Mouse (Mus musculus) cerebellum, postnatal 36 days (tissue): ENCODE measurements around the gene Dnajc1.
A peak's percentile ranks its signal among the peaks of the same experiment; 100 is the strongest.

Experiments used
- DNase-seq, 2 experiments: peaks; one replicate each; pipeline ENCODE4 v3.0.0; 2021 to 2022; ENCODE audit warnings: mixed read lengths in 2 of 2

Gene Dnajc1

DNA sequence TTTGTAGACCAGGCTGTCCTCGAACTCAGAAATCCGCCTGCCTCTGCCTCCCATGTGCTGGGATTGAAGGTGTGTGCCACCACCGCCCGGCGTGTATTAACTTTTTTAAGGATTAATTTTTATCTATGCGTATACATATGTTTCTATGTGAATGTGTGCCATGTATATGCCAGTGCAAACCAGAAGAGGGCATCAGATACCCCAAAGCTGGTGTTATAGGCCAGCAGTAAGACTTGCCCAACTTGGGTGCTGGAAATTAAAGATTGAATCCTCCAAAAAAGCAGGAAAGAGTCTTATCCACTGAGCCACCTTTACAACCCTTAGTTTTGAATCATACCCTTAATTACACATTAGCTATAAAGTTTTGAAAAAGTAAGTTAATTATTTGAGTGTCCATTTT is 107.5 kb downstream of the Dnajc1 start:
- no peak for DNase-seq

DNA sequence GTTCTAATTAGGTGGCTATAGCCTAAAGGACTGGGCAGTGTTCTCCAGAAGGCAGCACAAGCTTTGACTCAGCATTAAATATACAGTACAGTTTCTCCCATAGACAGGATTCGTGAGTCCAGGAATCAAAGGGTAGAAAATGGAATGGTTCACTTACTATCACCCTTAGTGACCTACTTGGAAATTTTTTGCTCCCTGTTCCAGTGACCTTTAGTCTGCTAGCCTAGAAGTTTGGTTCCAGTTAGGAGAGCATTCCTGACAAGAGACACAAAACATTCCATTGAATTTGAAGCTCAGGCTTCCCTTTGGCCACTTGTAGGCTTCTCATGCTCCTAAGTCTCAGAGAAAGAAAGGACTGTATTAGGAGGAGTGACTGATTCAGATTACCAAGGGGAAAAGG is 126.9 kb downstream of the Dnajc1 start:
- DNase-seq = no peak

DNA sequence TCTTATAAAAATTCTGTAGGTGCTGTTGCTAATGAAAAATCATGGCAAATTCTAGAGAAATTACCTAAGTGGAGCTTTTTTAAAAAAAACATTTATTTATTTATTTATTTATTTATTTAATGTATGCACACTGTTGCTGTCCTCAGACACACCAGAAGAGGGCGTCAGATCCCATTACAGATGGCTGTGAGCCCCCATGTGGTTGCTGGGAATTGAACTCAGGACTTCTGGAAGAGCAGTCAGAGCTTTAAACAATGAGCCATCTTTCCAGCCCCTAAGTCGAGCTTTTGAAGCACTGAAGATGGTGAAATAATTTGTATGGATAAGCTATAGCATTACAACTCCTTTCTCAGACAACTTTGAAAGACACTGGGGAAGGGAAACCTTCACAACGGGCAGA is 128.1 kb downstream of the Dnajc1 start:
- peak in 1 of 2 experiments; percentile 7 for DNase-seq

DNA sequence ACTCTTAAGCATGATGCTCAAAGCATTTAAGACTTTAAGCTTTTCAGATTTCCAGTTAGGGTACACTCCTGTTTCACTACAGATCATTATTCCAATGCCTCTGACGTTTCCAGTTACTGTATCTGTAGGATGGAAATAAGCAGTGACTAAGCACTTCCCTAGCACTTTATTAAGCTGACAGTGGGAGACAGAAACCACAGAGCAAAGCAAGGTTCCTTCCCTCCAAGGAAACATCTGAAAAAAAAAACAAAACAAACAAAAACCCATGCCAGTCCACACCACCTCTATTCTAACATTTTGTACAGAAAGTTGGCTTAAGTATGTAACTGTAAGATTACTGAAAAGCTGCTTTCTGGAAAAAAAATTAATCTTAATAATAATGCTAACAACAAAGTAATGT is 130.3 kb downstream of the Dnajc1 start:
- DNase-seq = no peak

DNA sequence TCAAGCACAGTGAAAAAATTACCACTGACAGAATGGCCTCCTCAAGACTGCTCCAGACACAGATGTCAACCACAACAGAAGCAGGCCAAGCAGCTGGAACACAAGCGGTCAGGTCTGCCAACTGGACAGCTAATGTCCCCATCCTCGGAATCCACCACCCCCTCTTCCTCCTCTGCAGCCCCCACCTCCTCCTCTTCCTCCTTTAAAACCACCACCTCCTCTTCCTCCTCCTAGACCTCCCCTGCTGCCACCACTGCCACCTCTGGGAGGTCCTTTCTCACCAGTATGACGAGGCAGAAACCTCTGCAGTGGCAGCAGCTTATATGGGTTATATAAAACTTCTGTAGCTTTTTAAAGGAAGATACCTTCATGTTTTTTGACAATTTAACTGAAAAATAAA is 143.4 kb downstream of the Dnajc1 start:
- DNase-seq = no peak

DNA sequence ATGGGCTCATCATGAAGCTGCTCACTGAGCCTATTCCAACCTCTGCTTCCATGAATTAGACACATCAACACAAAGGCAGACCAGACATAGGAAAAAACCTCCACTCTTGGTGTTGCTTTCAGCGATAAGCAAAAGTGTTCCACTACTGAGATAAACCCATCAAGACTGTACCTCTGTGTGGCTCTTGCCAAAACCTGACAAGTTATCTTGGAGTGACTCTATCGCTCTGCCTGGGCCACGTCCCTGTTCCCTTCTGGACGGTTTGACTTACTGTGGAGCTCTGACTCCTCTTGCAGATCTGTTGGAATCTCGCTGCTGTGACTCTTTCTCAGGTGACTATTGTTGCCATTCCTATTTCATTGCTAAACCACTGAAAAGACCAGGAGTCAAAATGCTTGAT is 157.1 kb downstream of the Dnajc1 start:
- no peak for DNase-seq

DNA sequence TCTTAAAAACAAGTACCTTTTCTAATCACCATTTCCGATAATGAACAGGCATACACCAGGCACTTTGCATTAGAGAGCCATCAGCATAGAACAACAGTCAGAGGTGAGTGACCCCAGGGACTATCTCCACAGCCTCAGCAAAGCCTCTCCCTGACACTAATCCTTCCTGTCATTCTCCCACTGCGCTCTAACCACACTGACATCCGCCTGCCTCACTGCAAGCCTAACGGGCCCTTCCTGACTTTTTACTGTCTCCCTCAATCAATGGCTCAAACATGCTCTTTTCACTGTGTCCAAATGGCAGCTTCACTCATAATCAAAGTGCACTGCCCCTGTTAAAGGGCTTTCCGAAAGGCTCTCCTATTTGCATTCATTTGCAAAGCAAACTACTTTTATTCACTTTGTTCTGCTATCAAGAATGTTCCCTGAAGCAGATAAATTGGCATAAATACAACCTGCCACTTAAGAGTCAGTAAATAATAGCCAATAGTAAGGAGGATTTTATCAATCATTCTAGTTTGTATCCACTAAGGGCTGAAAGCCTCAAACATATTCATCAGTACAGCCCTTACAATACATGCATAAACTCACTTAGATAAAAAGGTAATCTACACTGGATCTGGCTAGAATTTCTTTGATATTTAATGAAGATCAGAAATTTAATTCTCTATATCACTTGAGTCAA is 159.6 kb downstream of the Dnajc1 start:
- no peak for DNase-seq

DNA sequence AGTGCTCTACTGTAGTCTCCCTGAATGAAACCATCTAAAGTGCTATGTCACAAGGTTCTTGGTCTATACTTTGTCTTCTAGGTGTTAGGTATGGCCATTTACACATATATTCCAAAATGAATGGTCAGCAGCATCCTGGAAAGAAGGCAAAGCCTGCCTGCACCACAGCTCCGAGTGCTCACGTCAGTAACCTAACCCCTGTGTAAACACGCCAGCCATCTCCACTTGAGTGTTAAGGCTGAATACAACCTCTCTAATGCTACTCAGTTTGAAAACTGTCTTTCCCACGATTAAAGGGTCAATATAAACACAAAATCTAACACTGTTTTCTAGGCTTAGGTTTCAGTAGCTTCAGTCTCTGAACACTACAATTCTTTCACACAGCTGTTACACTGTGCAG is 161.5 kb downstream of the Dnajc1 start:
- DNase-seq = no peak

DNA sequence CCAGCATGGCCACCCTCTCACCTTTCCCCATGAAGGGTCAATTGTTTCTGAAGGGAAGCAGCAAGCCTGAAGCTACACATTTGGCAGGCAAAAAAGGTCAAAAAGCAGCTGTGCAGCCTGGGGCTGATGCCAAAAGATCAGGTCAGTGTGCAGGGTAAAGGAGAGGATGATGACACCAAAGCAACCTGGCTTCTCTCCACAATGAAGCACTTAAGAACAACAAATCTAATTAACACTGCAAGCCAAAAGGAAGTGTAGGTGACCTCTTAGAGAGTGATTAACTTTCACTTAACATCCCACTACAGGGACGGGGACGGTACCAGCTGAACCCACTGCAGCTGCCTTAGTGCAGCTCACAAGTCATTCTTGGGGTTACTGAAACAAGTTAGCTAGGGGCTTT is 163.4 kb downstream of the Dnajc1 start:
- no peak for DNase-seq

DNA sequence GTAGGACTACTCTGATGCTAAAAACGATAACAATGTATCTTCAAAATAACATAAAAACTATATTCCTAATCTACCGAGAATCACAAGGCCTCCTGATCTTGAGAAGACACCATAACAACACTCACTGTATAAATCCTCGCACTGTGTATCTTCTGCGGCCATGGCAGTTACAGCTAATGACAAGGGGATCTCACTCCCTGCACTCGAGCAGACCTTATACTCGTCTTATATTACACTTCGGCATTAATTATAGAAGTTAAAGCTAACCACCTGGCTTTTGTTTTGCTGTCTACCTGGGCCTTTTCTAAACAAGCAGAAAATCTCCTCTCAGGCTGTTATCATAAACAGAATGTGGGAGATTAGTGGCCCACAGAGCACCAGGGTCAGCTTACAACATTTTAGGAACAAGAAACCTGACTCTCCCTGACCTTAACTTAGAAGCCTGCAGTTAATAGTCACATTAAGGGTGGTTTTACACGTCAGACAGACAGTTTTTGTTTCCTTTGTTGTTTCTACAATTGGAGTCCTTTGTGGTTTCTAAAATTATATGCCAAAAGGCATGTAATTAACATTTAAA is 164.1 kb downstream of the Dnajc1 start:
- DNase-seq = no peak

DNA sequence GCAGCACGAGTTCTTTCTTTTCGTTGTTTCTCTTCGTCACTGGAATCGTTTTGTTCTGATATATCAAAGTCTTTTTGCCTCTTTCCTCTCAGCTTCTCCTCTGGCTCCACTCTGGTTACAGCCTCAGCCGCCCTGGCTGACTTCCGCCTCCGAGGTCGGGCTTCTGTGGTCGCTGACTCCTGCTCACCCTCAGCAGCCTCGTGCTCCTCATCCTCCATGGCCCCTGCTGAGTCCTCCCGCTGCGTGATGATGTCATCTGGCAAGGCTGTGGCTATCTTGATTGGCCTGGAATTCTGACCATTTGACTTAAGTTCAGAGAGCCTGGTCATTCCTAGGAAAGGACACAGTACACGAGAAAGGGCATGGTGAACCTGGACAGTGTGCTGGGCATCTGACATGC is 173.1 kb downstream of the Dnajc1 start:
- peak in 1 of 2 experiments; percentile 29 for DNase-seq

DNA sequence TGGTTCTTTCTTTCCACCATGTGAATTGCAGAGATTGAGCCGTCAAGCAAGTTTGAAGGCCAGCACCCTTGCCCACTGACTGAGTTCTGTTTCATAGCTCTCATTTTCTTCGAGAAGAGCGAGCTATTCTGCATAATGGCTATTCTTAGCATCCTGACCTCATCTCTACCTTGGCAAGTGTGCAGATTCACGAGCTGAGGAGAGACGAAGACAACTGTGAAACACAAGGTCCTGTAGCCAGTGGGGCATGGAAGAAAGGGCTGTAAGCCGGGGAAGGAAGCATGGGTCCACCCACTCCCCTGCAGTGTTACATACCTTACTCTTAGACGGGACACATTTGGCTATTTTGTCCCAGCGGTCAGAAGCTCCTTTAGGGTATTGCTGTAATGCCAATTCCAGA is 173.5 kb downstream of the Dnajc1 start:
- peak; percentile 27 to 51 for DNase-seq

DNA sequence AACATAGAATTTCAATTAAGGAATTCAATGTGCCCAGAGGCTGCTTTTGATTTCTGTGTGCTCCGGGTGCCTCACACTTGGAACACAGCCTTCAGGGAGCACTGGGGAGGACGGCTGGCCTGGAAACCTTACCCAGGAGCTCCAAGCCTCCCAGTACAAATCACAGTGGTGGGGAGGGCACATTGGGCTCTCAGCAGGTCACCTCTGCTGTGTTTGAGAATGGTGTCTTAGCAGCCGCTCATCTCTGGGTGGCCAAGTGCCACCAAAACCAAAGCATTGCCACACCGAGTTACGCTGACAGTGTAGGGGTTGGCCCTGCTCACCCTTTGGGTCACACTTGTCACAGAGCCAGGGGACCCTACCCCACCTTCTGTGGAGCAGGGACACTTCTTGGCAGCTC is 174.1 kb downstream of the Dnajc1 start:
- DNase-seq = peak; percentile 47 to 52

DNA sequence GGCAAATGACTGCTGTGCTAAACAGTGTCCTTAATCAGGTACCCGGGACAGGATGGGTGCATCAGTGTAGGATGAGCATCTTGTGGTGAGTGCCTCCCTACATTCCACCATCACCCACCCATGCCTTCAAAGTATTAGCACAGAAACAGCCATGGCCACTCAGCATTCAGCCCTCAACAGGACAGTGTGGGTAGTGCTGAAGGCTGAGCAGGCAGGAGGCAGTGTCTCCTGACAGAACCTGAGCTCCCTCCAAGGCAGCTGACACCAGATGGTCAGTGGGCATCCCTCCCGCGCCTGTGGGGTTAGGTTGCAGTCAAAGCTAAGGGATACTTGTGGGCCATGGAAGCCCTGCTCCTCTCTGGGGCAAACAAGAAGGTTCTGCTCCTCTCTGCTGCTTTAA is 174.8 kb downstream of the Dnajc1 start:
- DNase-seq = peak; percentile 89 to 94

DNA sequence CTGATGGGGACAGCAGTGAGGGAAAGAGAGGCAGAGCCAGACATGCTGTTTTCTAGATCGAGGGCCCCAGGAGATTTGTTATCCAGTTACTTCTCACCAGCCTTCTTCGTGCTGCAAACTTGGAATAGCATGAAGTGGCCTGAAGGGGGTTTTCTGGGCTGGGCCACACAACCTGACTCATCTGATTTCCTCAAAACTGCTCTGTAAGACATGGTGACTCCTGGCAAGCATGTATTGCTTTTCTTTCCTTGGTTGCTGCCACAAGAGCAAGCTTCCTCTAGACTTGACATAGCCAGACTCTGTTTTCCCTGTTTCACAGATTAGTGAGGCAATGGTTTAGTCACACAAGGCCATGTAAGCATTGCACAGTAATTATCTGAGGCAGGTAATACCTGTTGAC is 178.6 kb downstream of the Dnajc1 start:
- no peak for DNase-seq

DNA sequence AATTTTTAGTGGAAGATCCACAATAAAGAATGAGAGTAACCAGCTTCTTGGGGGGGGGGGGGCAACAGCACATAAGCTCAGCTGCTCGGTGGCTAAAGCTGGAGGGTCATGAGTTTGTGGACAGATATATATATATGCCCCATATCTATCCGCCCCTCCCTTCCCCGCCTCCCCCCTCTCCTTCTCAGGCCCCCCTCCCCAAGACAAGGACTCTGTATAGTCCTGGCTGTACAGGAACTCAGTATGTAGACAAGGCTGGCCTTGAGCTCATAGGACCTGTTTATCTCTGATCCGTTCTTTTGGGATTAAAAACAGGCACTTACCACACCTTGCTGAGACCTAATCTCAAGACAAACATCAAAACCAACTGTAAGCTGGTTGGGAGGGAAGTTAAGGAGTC is 182.7 kb downstream of the Dnajc1 start:
- DNase-seq = no peak

DNA sequence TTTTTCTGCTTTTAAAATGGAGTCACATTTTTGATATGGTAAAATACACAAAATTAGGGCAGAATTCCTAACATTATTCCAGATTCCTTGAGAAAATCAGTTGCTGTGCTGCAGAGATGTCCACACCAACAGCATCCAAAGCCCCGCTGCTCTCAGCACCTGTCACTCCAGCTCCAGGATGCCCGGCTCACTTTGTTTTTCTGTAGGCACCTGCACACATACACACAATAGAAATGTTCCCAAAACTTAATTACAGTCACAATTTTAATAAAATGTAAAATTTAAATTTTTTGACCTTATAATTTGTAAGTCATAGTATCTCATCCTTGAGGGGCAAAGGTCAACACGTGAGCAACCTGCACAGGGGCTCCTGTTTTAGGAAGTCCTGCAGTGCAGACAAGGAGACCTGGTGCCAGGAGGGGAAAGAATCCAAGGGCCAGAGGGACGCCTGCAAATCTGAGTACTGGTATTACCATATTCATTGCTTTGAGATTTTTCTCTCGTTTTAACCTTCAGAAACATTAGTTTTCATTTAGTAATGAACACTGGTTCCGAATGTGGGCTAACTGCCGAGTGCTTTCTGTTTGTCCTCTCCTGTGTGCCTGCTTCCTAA is 183.3 kb downstream of the Dnajc1 start:
- peak; percentile 48 for DNase-seq

DNA sequence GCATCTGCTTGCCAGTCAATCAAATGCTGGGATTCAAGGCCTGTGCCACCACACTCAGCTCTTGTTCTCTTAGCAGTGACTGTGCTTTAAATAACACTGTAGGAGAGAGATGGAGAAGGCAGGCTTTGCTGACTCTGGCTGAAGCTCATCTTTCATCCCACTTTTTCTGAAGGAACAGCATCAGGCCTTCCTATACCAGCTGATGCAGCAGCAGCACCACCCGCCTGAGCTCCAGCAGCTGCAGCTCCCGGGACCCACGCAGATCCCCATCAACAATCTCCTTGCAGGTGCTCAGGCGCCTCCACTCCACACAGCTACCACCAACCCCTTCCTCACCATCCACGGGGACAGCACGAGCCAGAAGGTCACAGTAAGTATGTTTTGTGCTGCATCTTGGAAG is 184.1 kb downstream of the Dnajc1 start:
- no peak for DNase-seq

DNA sequence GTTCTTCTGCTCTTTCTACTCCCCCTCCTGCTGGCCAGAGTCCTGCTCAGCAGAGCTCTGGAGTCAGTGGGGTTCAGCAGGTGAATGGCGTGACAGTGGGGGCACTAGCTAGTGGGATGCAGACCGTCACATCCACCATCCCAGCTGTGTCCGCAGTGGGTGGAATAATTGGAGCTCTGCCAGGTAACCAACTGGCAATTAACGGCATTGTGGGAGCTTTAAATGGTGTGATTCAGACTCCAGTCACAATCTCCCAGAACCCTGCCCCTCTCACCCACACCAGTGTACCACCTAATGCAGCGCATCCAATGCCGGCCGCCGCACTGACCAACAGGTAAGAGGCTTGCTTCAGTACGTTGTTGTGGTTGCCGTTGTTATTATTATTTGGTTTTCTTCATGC is 185.8 kb downstream of the Dnajc1 start:
- DNase-seq = no peak

DNA sequence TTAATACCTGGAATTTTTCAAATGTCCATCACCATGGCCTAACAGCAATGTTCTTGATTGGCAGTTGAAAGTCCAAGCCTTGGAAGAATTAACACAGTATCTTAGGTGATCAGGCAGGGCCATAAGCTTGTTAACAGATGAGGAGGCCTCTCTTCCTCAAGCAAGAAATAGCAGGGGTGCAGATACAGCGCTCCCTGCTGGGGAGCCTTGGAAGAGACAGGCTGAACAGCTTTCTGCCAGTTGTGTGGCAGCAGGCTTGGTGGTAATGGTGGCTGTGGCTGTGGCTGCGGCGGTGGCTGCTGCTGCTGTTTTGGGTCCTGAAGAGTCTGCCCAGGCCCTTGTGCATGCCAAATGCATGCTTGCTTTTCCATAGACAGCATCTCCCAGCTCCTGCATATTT is 187.5 kb downstream of the Dnajc1 start:
- peak in 1 of 2 experiments; percentile 42 for DNase-seq

DNA sequence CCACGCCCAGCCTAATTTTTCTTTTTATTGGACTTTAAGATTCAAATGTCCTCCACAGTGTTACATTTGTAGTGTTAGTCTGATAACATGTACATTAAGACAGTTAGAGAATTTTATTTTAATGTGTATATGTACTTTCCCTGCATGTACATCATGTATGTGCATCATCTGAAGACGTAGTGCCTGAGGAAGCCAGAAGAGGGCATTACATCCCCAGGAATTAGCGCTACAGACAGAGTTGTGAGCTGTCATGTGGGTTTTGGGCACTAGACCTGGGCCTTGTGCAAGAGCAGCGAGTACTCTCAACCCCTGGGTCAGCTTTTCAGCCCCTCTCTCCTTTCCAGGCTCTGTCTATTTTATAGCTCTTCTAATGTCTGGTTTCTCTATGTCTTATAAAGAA is 189.7 kb downstream of the Dnajc1 start:
- no peak for DNase-seq

DNA sequence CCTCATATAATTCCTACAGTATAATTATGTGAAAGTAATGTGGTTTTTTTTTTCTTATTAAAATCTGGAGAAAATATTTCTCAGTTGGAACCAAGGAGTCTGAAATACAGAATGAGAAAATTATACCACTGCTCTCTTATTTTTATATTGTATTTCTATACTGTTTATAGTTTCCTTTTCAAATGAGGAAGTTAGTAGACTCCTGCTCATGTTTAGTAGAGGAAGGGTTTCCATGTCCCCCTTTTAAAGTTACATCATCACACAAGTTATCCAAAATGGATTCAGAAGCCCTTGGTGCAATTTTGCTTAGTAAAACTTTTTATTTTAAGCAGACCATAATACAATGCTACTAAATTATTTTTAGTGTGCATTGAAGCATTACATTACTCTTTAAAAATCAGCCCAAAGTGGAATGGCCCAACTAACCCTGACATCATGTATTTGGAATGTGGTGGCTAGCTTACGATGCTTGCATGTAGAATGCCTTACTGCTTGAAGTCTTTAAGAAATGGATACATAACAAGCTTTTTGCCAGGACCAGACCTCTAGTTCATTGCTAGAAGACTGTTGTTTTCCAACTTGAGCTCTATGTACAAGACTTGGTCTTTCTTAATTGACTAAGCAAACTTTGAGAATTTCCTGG is 190.7 kb downstream of the Dnajc1 start:
- DNase-seq = no peak

DNA sequence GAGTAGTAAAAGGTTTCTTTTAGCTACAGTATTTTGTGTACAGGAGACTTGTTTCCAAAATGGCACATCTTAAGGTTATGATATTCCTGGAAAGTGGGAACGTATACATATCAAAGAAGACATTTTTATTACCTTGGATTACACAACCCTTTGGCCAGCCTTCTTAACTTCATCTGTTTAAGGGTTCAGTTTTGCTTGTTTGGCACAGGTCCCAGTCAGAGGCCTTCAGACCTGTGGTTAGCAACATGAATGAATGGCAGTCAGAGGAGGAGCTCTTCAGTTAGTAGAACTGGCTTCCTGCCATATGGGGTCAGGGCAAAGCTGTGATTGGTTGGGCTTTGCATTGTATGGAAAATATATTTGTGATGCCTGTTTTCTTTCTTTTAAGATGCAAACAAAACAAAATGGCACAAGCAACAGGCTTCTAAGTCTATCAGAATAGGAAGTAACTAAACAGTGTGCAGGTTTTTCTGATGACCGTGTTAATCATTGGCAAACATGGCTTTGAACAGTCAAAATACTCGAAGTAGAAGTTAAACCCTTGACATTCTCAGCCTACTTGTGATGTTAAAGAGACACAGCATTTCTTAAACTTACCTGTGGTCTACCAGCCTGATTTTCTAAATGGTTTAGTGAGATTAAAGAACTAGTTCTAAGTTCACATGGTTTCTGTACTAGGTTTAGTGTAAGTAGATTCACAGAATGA is 196.8 kb downstream of the Dnajc1 start:
- DNase-seq = no peak
